Mouse (Mus musculus) embryonic facial prominence, embryonic 15.5 days (tissue): ENCODE results near the gene Pip4k2b. TPM values are rescaled to one million over a fixed set of nuclear protein-coding genes. Genes with fewer than 3 reads are reported as not detected.
A peak's percentile ranks its signal among the peaks of the same experiment; 100 is the strongest.

Experiments
- ATAC-seq: fragments of 200-750 bp; cut with Nextera tagmentation; 2 replicates; pipeline ENCODE4 v1.8.0; 2017; ENCODE audit warnings: low read depth, moderate TSS enrichment; ENCODE audit not compliant: insufficient number of reproducible peaks, low FRiP score, low TSS enrichment
- H3K27ac ChIP-seq: fragments of 300-500 bp; sonication (generic); replicated peaks from 2 replicates; pipeline ENCODE4 v1.5.1; 2015; ENCODE audit warnings: mild to moderate bottlenecking, inconsistent platforms
- H3K27me3 ChIP-seq: fragments of 300-500 bp; sonication (generic); 2 replicates; pipeline ENCODE4 v1.6.1; 2015; ENCODE audit warnings: inconsistent platforms
- H3K36me3 ChIP-seq: fragments of 300-500 bp; sonication (generic); 2 replicates; pipeline ENCODE4 v1.6.1; 2015; ENCODE audit warnings: mild to moderate bottlenecking, inconsistent platforms
- H3K4me1 ChIP-seq: fragments of 300-500 bp; sonication (generic); 2 replicates; pipeline ENCODE4 v1.6.1; 2015; ENCODE audit warnings: inconsistent platforms
- H3K4me2 ChIP-seq: fragments of 300-500 bp; sonication (generic); replicated peaks from 2 replicates; pipeline ENCODE4 v1.6.1; 2015; ENCODE audit warnings: mild to moderate bottlenecking, inconsistent platforms
- H3K4me3 ChIP-seq: fragments of 300-500 bp; sonication (generic); replicated peaks from 2 replicates; pipeline ENCODE4 v1.5.1; 2015; ENCODE audit warnings: mild to moderate bottlenecking, inconsistent platforms
- H3K9ac ChIP-seq: fragments of 300-500 bp; sonication (generic); 2 replicates; pipeline ENCODE4 v1.6.1; 2015; ENCODE audit warnings: inconsistent platforms
- H3K9me3 ChIP-seq: fragments of 300-500 bp; sonication (generic); replicated peaks from 2 replicates; pipeline ENCODE4 v1.6.1; 2016; ENCODE audit warnings: inconsistent platforms
- WGBS: fragments of 180-500 bp; shearing (Covaris S2); methylation state at CpG from one replicate; pipeline ENCODE4 v1.1.7; 2015; 5-methylcytosine and 5-hydroxymethylcytosine counted together
- polyA plus RNA-seq: library from polyadenylated mRNA; unstranded; fragments of >200 nt; fragmentation: Nextera tagmentation; extraction: Ambion mirVana; gene quantifications from 2 replicates; pipeline ENCODE4 v1.2.1, GENCODE M21; 2015

The Pip4k2b gene
- polyA plus RNA-seq, 1 experiment from 2014 or later: 1.7 TPM

DNA sequence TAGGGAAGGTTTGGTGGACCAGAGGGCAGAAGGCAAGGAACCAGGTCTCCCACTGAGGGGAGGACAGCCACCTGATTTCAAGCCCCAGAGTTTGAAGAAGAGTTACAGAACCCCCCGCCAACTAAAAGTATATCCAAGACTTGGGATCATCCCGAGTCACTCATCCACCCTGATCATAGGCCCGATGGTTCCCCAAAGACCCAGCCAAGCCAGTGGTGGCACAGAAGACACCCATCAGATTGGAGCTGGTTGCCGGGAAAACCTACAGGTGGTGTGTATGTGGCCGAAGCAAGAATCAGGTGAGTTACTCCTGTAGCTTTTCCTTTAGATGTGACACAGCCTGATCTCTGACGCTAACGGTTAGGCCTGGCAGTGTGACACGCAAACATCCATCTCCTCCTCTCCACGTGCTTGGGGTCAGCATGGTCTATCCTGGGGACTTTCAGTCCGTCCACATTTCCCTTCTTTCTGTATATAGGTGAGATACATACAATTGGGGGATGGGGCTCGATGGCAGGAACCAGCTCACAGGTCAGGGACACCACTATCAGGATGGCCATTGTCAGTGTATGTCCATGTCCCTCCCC lies 58.1 kb downstream of the Pip4k2b start:
- Histone ChIP-seq H3K27ac (0 out of 2 replicates have a peak overlapping the region, but pooled peaks have one; percentile 1), H3K36me3 (peaks cover 37% of the 10 kb centered on the region), H3K4me1 (peaks cover 17% of the 10 kb centered on the region), H3K4me3 (peak overlapping the region; percentile 40), H3K27me3 (no peaks in the 10 kb centered on the region), H3K4me2 (peak overlapping the region; percentile 61), H3K9ac (no peak overlapping the region), H3K9me3 (no peaks in the 10 kb centered on the region)
- 64% methylated on average over 11 of the region's 11 CpGs for WGBS
- ATAC-seq: no peak

DNA sequence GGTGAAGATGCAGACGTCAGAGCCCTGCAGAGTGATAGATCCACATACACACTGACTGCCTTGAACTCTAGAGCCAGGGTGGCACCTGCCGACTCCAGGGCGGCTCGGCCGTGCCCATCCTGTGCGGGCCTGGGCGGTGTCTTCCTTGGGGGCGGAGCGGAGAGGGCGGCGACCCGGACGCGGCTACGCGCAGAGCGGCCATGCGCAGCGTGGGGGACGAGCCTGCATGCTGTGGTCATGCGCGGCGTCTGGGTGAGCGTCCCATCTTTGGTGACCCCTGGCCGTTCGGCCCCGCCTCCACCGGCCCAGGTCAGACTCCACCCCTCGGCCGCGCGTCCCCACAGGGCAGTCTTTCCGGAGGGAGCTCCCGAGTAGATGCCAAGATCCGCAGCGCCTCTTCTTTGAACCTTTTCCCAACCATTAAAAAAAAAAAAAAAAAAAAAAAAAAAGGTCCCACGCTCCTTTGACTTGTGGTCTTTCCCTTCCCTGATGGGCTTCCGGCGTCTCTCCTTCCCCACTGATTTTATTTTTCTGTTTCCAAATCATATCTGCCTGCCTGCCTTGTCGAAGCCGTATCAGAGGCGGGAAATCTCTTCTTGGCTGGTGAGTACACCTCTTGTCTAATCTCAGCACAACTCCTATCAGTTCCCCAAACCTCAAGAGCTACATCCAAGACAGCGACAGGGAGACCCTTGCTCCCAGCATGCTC lies 58.7 kb downstream of the Pip4k2b start, which contains the start of gene Cisd3:
TSS of gene Cisd3 (plus strand) at position 214 of the 709 bp plus-strand sequence.
- Histone ChIP-seq H3K4me2 (peak within 1 kb of the TSS; percentile 61), H3K36me3 (peaks cover 35% of the 10 kb centered on the region), H3K9ac (no peak within 1 kb of the TSS), H3K4me1 (peaks cover 17% of the 10 kb centered on the region), H3K4me3 (peak within 1 kb of the TSS; percentile 40), H3K27me3 (no peaks in the 10 kb centered on the region), H3K27ac (0 out of 2 replicates have a peak within 1 kb of the TSS, but pooled peaks have one; percentile 12), H3K9me3 (no peaks in the 10 kb centered on the region)
- ATAC-seq: peak; percentile 79
- WGBS: 1% methylated on average over 43 of the region's 43 CpGs

DNA sequence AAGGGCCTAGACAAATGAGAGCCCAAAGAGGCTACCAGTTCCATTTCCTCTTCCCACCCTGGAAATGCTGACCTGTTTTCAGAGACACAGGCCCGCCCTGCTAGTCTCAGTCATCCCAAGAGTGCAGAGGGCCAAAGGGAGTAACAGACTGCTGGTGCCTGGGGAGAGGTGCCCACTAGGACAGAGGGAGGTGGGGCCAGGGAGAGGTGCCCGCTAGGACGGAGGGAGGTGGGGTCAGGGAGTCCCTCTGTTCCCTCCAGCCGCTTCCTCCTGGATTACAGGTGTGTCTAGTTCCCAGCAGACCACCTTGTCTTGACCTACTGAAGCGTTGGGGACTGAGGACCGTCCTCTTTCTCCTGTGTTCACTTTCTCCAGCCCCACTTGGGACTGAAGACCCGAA lies 59.7 kb downstream of the Pip4k2b start:
- Histone ChIP-seq H3K27me3 (no peaks in the 10 kb centered on the region), H3K27ac (no peak overlapping the region), H3K4me1 (peaks cover 22% of the 10 kb centered on the region), H3K4me2 (no peak overlapping the region), H3K4me3 (no peak overlapping the region), H3K9ac (no peak overlapping the region), H3K36me3 (peaks cover 39% of the 10 kb centered on the region), H3K9me3 (no peaks in the 10 kb centered on the region)
- no peak for ATAC-seq
- WGBS: 38% methylated on average over 7 of the region's 7 CpGs

DNA sequence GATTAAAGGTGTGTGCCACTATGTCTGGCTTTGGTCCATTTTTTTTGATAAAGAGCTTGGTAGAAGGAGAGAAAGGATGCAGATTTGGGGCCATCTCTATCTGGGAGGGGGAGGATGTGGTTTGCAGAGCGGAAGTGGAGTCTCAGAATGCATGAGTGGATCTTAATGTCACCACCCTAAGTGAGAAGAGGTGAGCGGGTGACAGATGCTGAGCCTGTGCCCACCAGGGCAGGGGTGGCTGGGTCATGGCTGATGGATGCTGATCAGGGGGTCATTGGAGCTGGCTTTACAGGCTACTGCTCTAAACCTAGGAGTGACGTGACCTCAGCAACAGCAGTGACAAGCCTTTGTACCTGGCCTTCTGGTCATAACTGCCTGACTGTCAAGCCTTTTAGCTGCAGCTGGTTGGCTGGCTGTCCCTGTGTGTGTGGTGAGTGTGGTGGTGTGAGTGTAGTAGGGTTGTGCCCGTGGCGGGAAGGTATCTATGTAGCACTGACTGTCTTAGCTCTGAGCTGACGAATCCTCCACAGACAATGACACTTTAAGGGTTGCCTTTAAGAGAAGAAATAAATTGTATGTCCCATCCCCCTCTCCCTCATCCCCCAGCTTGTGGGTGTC lies 60.3 kb downstream of the Pip4k2b start:
- H3K9ac ChIP-seq: 0 out of 2 replicates have a peak overlapping the region, but pooled peaks have one; percentile 2
- no peak overlapping the region for H3K4me2 ChIP-seq
- peaks cover 39% of the 10 kb centered on the region for H3K36me3 ChIP-seq
- H3K9me3 ChIP-seq: no peaks in the 10 kb centered on the region
- H3K27ac ChIP-seq: no peak overlapping the region
- H3K4me3 ChIP-seq: no peak overlapping the region
- ATAC-seq: no peak
- WGBS: 81% methylated on average over 6 of the region's 6 CpGs
- peaks cover 22% of the 10 kb centered on the region for H3K4me1 ChIP-seq
- H3K27me3 ChIP-seq: no peaks in the 10 kb centered on the region

DNA sequence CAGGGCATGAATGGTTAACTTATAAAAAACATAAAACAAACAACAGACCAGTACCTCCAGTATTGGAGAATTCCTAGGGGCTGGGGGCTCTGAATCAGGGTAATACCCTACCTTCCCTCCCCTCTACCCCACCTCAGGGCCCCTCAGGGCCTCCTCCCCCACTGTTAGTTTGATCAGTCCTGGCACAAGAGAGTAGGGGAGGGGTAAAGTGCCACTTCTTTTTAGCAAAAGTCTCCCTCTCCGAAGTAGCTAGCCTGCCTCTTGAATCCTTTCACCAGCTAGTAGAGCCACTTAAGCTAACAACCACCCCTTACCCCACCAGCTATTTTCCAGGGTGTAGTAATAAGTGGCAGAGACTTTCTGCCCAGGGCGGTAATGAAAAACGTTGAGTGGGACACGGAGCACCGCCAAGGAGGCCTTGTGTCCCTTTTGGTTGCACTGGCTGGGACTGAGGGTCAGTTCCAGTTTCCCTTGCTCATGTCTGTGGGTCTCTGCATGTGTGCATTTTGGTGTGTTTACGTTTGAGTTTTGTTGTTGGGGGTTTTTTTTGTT lies 61.9 kb downstream of the Pip4k2b start:
- H3K9ac ChIP-seq: no peak overlapping the region
- H3K36me3 ChIP-seq: peaks cover 35% of the 10 kb centered on the region
- no peak overlapping the region for H3K27ac ChIP-seq
- no peak overlapping the region for H3K4me2 ChIP-seq
- H3K9me3 ChIP-seq: no peaks in the 10 kb centered on the region
- H3K4me3 ChIP-seq: no peak overlapping the region
- peaks cover 24% of the 10 kb centered on the region for H3K4me1 ChIP-seq
- no peaks in the 10 kb centered on the region for H3K27me3 ChIP-seq
- WGBS: 78% methylated on average over 6 of the region's 6 CpGs
- no peak for ATAC-seq

DNA sequence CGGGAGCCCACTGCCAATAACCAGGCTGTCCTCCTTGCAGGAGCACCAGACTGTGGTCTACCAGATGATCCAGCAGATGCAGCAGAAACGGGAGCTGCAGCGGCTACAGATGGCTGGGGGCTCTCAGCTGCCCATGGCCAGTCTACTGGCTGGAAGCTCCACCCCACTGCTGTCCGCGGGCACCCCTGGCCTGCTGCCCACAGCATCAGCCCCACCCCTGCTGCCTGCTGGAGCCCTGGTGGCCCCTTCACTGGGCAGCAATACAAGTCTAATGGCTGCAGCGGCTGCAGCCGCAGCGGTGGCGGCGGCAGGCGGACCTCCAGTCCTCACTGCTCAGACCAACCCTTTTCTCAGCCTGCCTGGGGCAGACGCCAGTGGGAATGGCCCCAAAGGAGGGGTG lies 64.1 kb downstream of the Pip4k2b start:
- H3K36me3 ChIP-seq: peaks cover 49% of the 10 kb centered on the region
- H3K9ac ChIP-seq: no peak overlapping the region
- WGBS: 80% methylated on average over 12 of the region's 12 CpGs
- H3K27me3 ChIP-seq: no peaks in the 10 kb centered on the region
- ATAC-seq: no peak
- H3K9me3 ChIP-seq: no peaks in the 10 kb centered on the region
- no peak overlapping the region for H3K4me2 ChIP-seq
- peaks cover 18% of the 10 kb centered on the region for H3K4me1 ChIP-seq
- no peak overlapping the region for H3K4me3 ChIP-seq
- no peak overlapping the region for H3K27ac ChIP-seq

DNA sequence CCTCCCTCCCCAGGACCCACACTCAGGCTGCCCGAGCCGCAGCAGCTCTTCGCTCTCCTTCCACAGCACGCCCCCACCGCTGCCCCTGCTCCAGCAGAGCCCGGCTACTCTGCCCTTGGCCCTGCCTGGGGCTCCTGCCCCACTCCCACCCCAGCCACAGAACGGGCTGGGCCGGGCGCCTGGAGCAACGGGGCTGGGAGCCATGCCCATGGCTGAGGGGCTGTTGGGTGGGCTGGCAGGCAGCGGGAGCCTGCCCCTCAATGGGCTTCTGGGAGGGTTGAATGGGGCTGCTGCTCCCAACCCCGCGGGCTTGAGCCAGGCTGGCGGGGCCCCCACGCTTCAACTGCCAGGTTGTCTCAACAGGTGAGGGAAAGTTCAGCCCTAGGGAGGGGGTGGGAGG lies 66.2 kb downstream of the Pip4k2b start:
- Histone ChIP-seq H3K4me2 (no peak overlapping the region), H3K27ac (no peak overlapping the region), H3K4me1 (peaks cover 18% of the 10 kb centered on the region), H3K36me3 (peaks cover 70% of the 10 kb centered on the region), H3K9ac (no peak overlapping the region), H3K27me3 (no peaks in the 10 kb centered on the region), H3K4me3 (no peak overlapping the region), H3K9me3 (no peaks in the 10 kb centered on the region)
- WGBS: 76% methylated on average over 15 of the region's 15 CpGs
- no peak for ATAC-seq

DNA sequence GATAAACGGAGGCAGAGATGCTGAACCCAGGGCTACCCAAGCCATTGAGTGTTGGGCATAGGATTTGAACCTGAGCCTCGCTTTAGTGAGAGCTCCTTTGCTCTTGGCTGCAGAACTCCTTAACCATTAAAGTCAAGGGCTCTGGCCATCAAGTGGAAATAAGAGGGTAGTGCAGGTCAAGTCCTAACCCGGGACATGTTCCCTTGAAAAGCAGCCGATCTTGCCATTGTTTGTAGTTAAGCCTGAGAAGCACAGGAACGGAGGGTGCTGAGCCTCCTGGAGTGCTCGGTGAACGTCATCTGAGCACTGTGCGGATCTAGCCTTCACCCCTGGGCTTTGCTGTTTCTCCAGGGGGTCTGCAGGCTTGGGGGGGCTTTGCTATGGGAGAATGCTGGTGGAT lies 66.7 kb downstream of the Pip4k2b start:
- Histone ChIP-seq H3K27me3 (no peaks in the 10 kb centered on the region), H3K4me3 (no peak overlapping the region), H3K4me2 (no peak overlapping the region), H3K27ac (no peak overlapping the region), H3K9ac (no peak overlapping the region), H3K36me3 (peaks cover 75% of the 10 kb centered on the region), H3K9me3 (no peaks in the 10 kb centered on the region), H3K4me1 (peaks cover 18% of the 10 kb centered on the region)
- 62% methylated on average over 8 of the region's 8 CpGs for WGBS
- ATAC-seq: no peak

DNA sequence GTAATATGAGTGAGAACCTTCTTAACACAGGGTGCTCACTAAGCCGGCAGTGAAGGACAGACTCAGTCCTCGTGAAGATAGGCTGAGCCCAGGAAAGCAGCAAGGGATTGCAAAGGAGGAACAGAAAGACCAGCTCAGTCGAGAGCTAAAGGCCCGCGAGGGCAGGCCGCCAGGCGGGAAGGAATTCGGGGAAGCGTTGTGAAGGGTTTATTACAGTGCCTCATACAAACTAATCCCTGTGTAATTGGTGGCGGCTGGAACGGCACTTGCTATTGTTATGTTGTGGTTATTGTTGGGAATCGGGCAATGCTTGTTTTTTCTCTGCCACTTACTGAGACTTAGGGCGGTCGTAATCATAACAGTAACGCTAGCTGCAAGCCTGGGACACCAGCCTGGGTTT lies 67.1 kb downstream of the Pip4k2b start:
- Histone ChIP-seq H3K27me3 (no peaks in the 10 kb centered on the region), H3K4me1 (peaks cover 18% of the 10 kb centered on the region), H3K4me3 (no peak overlapping the region), H3K4me2 (no peak overlapping the region), H3K9me3 (no peaks in the 10 kb centered on the region), H3K27ac (peak overlapping the region; percentile 31; the same call in 1 of the 2 replicates), H3K36me3 (peaks cover 79% of the 10 kb centered on the region), H3K9ac (no peak overlapping the region)
- WGBS: 36% methylated on average over 15 of the region's 15 CpGs
- no peak for ATAC-seq

DNA sequence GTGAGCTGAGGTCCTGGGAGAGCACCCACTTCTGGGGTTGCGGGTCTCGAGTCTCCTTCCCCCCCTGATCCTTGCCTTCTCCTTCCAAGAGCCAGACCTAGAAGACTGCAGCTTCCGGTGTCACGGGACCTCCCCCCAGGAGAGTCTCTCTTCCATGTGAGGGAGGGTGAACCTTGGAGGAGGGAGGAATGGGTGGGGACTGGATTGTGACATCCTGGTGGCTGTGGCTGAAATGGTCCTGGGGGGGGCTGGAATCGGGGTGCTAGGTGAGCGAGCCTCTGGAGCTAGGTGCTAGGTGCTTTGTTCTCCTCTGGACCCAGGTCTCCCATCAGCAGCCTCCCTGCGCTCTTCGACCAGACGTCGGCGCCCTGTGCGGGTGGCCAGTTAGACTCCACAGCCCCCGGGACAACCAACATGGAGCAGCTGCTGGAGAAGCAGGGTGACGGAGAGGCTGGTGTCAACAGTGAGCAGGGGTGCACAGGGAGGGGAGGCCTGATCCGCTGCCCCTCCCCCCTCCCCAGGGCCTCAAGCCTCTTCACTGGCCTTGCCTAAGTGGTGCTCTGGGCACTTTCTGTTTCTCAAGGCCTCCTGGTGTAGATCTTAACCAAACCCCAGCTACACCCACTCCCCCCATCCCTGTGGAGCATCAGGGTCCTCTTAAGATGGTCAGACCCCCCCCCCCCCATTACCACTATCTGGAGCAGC lies 68.3 kb downstream of the Pip4k2b start:
- no peaks in the 10 kb centered on the region for H3K9me3 ChIP-seq
- H3K4me2 ChIP-seq: no peak overlapping the region
- H3K36me3 ChIP-seq: peaks cover 77% of the 10 kb centered on the region
- peaks cover 20% of the 10 kb centered on the region for H3K4me1 ChIP-seq
- no peak for ATAC-seq
- H3K9ac ChIP-seq: no peak overlapping the region
- no peak overlapping the region for H3K4me3 ChIP-seq
- 90% methylated on average over 15 of the region's 15 CpGs for WGBS
- H3K27ac ChIP-seq: no peak overlapping the region
- no peaks in the 10 kb centered on the region for H3K27me3 ChIP-seq

DNA sequence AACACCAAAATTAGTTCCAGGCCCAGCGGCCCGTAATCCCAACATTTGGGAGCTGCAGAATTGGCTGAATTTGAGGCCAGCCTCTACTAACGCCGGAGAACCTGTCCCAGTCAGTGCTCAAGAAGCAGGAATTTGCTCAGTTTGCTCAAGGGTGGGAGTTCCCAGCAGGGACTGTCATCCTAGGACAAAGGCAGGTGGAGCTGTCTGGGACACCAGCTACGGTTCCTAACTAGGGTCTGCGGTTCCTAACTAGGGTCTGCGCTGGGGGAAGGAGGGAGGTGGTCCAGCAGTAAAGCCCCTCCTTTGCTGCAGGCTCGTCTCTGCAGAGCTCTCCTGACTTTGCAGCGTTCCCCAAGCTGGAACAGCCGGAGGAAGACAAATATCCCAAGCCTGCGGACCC lies 71.4 kb downstream of the Pip4k2b start:
- Histone ChIP-seq H3K4me3 (no peak overlapping the region), H3K9me3 (no peaks in the 10 kb centered on the region), H3K9ac (no peak overlapping the region), H3K4me2 (no peak overlapping the region), H3K27ac (no peak overlapping the region), H3K27me3 (no peaks in the 10 kb centered on the region), H3K4me1 (peaks cover 42% of the 10 kb centered on the region), H3K36me3 (peaks cover 74% of the 10 kb centered on the region)
- WGBS: 82% methylated on average over 11 of the region's 11 CpGs
- no peak for ATAC-seq
